Mouse (Mus musculus) lung, embryonic 14.5 days (tissue): ENCODE measurements around the gene Chrdl2. TPM values are rescaled to one million over a fixed set of nuclear protein-coding genes. Genes with fewer than 3 reads are reported as not detected.

Experiments
- ATAC-seq: fragments of 200-750 bp; cut with Nextera tagmentation; 2 replicates; pipeline ENCODE4 v1.8.0; 2017; ENCODE audit warnings: mild to moderate bottlenecking, moderate TSS enrichment, moderate library complexity; ENCODE audit not compliant: insufficient read depth
- DNase-seq: peaks from one replicate; pipeline ENCODE4 v3.0.0-alpha.2; 2015
- H3K27ac ChIP-seq: fragments of 300-500 bp; sonication (generic); 2 replicates; pipeline ENCODE4 v1.5.1; 2014; ENCODE audit warnings: low read depth, mild to moderate bottlenecking, moderate library complexity
- H3K27me3 ChIP-seq: fragments of 300-500 bp; sonication (generic); 2 replicates; pipeline ENCODE4 v1.6.1; 2014; ENCODE audit warnings: low read length, control low read depth; ENCODE audit not compliant: insufficient read depth
- H3K36me3 ChIP-seq: fragments of 300-500 bp; sonication (generic); 2 replicates; pipeline ENCODE4 v1.6.1; 2014; ENCODE audit warnings: control low read depth; ENCODE audit not compliant: insufficient read depth
- H3K4me1 ChIP-seq: fragments of 300-500 bp; sonication (generic); 2 replicates; pipeline ENCODE4 v1.6.1; 2014; ENCODE audit warnings: antibody characterized with exemption, control low read depth; ENCODE audit not compliant: insufficient read depth
- H3K4me2 ChIP-seq: fragments of 300-500 bp; sonication (generic); 2 replicates; pipeline ENCODE4 v1.6.1; 2014; ENCODE audit warnings: mild to moderate bottlenecking
- H3K4me3 ChIP-seq: fragments of 300-500 bp; sonication (generic); 2 replicates; pipeline ENCODE4 v1.5.1; 2014; ENCODE audit warnings: low read depth, low read length
- H3K9ac ChIP-seq: fragments of 300-500 bp; sonication (generic); 2 replicates; pipeline ENCODE4 v1.6.1; 2014
- H3K9me3 ChIP-seq: fragments of 300-500 bp; sonication (generic); 2 replicates; pipeline ENCODE4 v1.6.1; 2016; ENCODE audit warnings: low read depth, low read length, control low read depth
- CTCF ChIP-seq: IDR thresholded peaks from 2 replicates; pipeline ENCODE4 v1.5.1; 2016; ENCODE audit warnings: antibody characterized with exemption, low read depth
- WGBS: fragments of 180-500 bp; shearing (Covaris S2); extraction: QIAGEN DNeasy Blood & Tissue Kit; methylation state at CpG from one replicate; pipeline ENCODE4 v1.1.7; 2014; 5-methylcytosine and 5-hydroxymethylcytosine counted together
- polyA plus RNA-seq: library from polyadenylated mRNA; unstranded; fragments of >200 nt; fragmentation: Nextera tagmentation; extraction: Ambion mirVana; gene quantifications from 2 replicates; pipeline ENCODE4 v1.2.1, GENCODE M21; 2014

Gene Chrdl2
- polyA plus RNA-seq, 1 experiment from 2014 or later, result 0.12 TPM

- TF ChIP-seq CTCF, result no peak
- Histone ChIP-seq H3K27me3 (peaks cover 4% of the 10 kb centered on the region), H3K4me3 (no peak overlapping the region), H3K36me3 (no peaks in the 10 kb centered on the region), H3K9ac (no peak overlapping the region), H3K27ac (no peak overlapping the region), H3K4me1 (no peaks in the 10 kb centered on the region), H3K4me2 (no peak overlapping the region), H3K9me3 (no peaks in the 10 kb centered on the region)
- ATAC-seq, result no peak
- DNase-seq, result no peak
- WGBS, result 57% methylated on average over 8 of the region's 8 CpGs
These were observed 8.2 kb downstream of the Chrdl2 start for GRCm38 (mm10) chr7:100014123-100014600.

GRCm38 (mm10) chr7:100017056-100017455 is 11.1 kb downstream of the Chrdl2 start:
- H3K9ac ChIP-seq, result no peak overlapping the region
- H3K27ac ChIP-seq, result no peak overlapping the region
- WGBS, result 81% methylated on average over 8 of the region's 8 CpGs
- no peak overlapping the region for H3K4me3 ChIP-seq
- no peaks in the 10 kb centered on the region for H3K4me1 ChIP-seq
- no peak for DNase-seq
- TF ChIP-seq CTCF, result no peak
- H3K36me3 ChIP-seq, result no peaks in the 10 kb centered on the region
- no peak overlapping the region for H3K4me2 ChIP-seq
- no peaks in the 10 kb centered on the region for H3K27me3 ChIP-seq
- H3K9me3 ChIP-seq, result no peaks in the 10 kb centered on the region
- no peak for ATAC-seq

- peak; percentile 73; the same call in 1 of the 2 replicates for ATAC-seq
- Histone ChIP-seq H3K27ac (no peak overlapping the region), H3K36me3 (no peaks in the 10 kb centered on the region), H3K4me3 (no peak overlapping the region), H3K9me3 (no peaks in the 10 kb centered on the region), H3K9ac (no peak overlapping the region), H3K4me2 (no peak overlapping the region), H3K4me1 (no peaks in the 10 kb centered on the region), H3K27me3 (no peaks in the 10 kb centered on the region)
- TF ChIP-seq CTCF, result no peak
- peak; percentile 54 for DNase-seq
- 20% methylated on average over 5 of the region's 5 CpGs for WGBS
These were observed 21.4 kb downstream of the Chrdl2 start for GRCm38 (mm10) chr7:100027353-100027752.

GRCm38 (mm10) chr7:100029307-100029706 is 23.3 kb downstream of the Chrdl2 start:
- Histone ChIP-seq H3K36me3 (no peaks in the 10 kb centered on the region), H3K9ac (no peak overlapping the region), H3K4me3 (no peak overlapping the region), H3K4me2 (no peak overlapping the region), H3K4me1 (no peaks in the 10 kb centered on the region), H3K27me3 (no peaks in the 10 kb centered on the region), H3K27ac (no peak overlapping the region), H3K9me3 (no peaks in the 10 kb centered on the region)
- ATAC-seq, result no peak
- WGBS, result 38% methylated on average over 3 of the region's 3 CpGs
- peak; percentile 63 for DNase-seq
- TF ChIP-seq CTCF, result peak; percentile 84

GRCm38 (mm10) chr7:100030996-100031749 is 25.2 kb downstream of the Chrdl2 start:
- ATAC-seq (no peak), DNase-seq (no peak)
- H3K36me3 ChIP-seq, result no peaks in the 10 kb centered on the region
- H3K9me3 ChIP-seq, result no peaks in the 10 kb centered on the region
- H3K4me2 ChIP-seq, result no peak overlapping the region
- no peaks in the 10 kb centered on the region for H3K4me1 ChIP-seq
- H3K27me3 ChIP-seq, result no peaks in the 10 kb centered on the region
- no peak overlapping the region for H3K9ac ChIP-seq
- TF ChIP-seq CTCF, result no peak
- H3K4me3 ChIP-seq, result no peak overlapping the region
- H3K27ac ChIP-seq, result no peak overlapping the region
- 85% methylated on average over 8 of the region's 8 CpGs for WGBS

- Histone ChIP-seq H3K9me3 (no peaks in the 10 kb centered on the region), H3K9ac (no peak overlapping the region), H3K4me2 (no peak overlapping the region), H3K4me1 (no peaks in the 10 kb centered on the region), H3K27ac (no peak overlapping the region), H3K27me3 (no peaks in the 10 kb centered on the region), H3K36me3 (no peaks in the 10 kb centered on the region), H3K4me3 (no peak overlapping the region)
- DNase-seq, result no peak
- WGBS, result 45% methylated on average over 5 of the region's 5 CpGs
- no peak for ATAC-seq
- no peak for TF ChIP-seq CTCF
These were observed 27.7 kb downstream of the Chrdl2 start for GRCm38 (mm10) chr7:100033672-100034071.

- no peaks in the 10 kb centered on the region for H3K4me1 ChIP-seq
- no peak for ATAC-seq
- DNase-seq, result no peak
- no peak overlapping the region for H3K4me3 ChIP-seq
- no peak overlapping the region for H3K9ac ChIP-seq
- no peak overlapping the region for H3K4me2 ChIP-seq
- no peaks in the 10 kb centered on the region for H3K36me3 ChIP-seq
- 74% methylated on average over 11 of the region's 11 CpGs for WGBS
- no peak overlapping the region for H3K27ac ChIP-seq
- no peaks in the 10 kb centered on the region for H3K9me3 ChIP-seq
- no peaks in the 10 kb centered on the region for H3K27me3 ChIP-seq
- TF ChIP-seq CTCF, result no peak
These were observed 29.0 kb downstream of the Chrdl2 start for GRCm38 (mm10) chr7:100034815-100035463.
